Mouse (Mus musculus) frontal cortex, postnatal 25 days (tissue): ENCODE measurements at regions not wholly inside any gene's neighbourhood (a gene's known extent, or its start where the extent isn't known, plus 50 kb on each side); places are given as distances from the start of the nearest gene placed in this dataset.

Source experiments
- DNase-seq, 2 experiments: peaks; one replicate each; pipeline ENCODE4 v3.0.0; 2022; ENCODE audit warnings: low spot score in 2 of 2

DNA sequence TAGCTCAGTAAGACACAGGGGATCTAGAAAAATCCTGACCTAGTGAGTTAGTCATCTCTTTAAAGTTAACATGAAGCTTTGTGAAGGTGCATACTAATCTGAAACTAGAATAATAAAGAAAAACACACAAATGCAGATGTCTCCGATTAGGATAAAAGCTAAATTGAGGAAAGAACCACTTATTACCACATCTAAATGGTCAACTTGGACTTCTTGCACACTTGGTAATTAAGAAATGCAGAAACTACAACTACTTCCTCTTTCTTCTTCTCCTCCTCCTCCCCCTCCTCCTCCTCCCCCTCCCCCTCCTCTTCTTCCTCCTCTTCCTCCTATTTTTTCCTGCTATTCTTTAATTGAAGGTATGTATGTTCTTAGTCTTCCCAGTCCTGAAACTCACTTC is 116.3 kb downstream of the Dkk1 start:
- DNase-seq = no peak

DNA sequence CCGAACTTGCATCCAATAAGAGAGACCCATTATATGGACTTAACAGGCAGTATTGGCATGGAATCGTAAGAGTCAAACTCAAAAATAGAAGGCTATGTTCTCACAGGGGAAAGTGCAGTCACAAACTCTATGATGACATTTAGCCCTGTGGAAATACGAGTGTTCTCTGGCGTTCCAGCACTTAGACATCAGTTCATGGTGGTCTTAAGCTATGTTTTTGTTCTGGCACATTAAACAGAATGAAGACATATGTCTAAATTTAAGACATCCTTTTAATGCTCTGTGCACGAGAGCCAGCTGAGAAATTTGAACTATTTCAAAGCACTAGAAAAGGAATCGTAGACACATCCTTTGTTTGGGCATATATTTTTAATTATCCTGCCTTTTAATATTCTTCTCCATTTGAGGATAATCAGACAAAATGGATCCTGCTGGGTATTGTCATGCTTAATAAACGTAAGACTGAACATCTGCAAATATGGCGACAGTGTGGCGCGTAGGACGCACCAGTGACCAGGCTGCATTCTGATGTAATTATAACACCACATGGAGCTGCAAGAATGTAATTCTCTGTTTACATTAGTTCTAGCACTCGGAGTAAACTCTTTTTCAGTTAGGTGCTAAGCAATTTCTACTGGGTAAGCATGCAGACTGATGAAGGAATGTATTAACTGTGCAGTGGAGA is 114.3 kb downstream of the Dkk1 start:
- no peak for DNase-seq

DNA sequence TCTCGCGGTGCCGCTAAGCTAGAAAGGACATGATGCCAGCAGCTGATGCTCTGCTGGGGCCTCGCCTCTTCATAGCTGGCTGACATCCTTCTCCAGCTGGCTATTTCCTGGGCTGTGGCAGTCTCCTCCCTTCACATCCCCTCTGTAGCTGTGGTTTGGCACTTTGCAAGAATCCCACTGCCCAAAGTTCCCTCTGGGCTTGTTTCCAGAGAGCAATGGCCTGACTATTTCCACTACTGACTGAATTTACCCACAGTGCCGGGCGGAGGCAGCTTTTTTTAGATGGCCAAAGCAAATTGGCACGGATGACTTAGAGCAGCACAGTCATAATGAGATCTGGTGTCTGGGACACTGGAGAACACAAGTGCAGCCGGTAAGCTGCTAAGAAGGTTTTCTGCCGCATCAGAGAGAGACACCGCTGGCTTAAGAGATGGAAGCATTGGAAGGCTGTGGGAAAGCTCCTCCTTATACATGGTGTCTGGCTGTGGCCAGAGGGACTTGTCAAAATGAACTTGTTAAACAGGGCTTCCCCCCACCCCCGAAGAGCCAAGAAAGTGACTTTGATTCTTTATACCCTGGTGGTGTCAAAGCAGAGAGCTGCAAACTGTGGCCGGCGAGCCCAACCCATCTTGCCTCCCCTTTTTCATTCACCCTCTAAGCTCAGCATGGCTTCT is 98.5 kb downstream of the Dkk1 start:
- no peak for DNase-seq

DNA sequence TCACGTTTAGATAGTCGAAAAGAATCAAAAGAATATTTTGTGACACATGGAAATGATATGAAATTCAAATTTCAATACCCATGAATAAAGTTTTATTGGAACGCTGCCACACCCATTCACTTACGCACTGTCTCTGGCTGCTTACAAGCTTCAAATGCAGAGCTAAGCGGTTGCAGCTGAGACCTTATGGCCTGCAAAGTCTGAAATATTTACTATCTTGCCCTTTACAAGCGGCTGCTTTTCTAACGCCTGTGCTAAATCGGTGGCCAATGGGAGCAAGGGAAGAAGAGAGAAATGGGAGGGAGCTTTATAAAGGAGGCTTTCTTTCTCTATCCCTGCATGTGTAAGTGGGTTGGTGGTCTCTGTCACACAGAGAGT is 97.9 kb downstream of the Dkk1 start:
- DNase-seq = no peak

DNA sequence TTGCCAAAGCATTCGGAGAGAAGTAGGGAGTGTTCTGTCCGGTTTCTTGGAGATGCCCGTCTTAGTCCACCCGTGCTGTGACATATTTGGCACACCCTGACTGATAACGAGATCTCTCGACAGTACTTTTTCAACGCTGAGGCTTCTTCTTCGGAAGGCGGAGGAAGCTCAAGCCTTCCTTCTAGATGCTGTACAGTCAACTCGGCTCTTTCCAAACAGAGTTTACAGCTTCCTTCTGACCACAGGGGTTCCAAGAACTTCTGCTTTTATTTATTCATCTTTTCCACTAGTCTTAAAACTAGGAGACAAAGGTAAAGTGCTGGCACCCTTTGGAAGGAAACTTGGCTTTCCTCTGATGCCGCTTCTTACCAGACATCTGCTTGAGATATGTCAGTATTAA is 96.8 kb downstream of the Dkk1 start:
- DNase-seq = no peak

DNA sequence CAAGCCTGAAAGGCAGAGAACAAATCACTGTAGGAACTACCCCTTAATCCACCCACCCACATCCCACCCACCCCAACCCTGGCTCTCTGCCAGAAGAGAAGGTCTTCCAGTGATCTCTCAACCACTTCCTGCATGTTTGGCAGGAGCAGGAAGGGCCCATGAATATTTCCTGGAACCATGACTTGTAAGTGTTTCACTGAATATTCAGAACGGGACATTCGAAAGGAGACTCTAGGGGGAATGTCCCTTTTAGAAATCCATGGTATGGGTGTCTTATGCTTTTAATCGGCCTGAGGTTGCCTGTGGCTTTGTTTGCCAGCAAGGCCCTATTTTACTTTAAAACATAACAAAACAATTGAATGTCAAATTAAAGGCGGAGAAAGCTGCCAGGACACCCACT is 66.0 kb downstream of the Dkk1 start:
- no peak for DNase-seq

DNA sequence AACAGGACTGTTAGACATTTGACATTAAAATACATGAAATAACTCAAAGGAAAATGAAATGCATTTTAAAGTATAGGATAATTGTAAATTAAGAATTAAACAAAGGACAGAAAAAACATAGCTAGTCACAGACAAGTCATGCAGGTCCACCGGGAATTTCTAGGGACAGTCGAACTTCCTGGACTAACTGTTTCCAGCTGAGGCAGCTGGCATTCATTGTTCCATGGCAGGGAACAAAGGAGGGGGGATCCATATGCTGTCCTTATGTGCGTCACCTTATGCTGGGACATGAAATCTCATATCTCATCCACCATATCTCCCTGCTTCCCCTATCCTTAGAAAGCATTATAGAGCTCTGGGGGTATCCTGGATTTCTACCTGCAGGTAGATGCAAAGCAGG is 59.7 kb downstream of the Dkk1 start:
- DNase-seq = no peak

DNA sequence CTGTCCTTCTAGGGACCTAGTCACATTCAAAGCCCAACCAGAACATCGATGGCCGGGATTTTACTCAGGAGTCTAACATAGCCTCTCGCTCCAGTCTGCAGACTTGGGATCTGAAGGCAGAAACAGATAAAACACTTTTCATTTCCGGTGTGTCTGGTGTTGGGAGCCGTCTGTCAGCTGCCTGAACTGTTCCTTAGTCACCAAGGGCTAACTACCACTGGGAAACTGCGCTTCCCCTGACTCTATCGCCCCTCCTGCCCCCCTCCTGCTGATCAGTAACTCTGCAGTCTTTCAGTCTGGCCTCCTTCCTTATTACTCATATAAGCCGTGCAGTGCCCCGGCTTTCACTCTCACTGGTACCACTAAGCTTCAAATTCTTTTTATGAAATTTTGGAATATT is 58.5 kb downstream of the Dkk1 start:
- DNase-seq = no peak
